In genomic region chr15:89089248-89090051, GRCm38 (mm10) we compare ENCODE assay signal across 7 mouse cellular contexts. TPM values are rescaled to one million over a fixed set of nuclear protein-coding genes. Genes with fewer than 3 reads are reported as not detected.
DNase-seq lines count a peak whose midpoint lies in the region; ATAC-seq and TF ChIP-seq lines count a peak whose summit lies in the region.

No protein-coding gene starts in this region.

- no peaks in the 10 kb centered on the region for H3K9me3 ChIP-seq in neural tube, embryonic 11.5 days (ENCODE audit: control insufficient read depth, low read length)
- no peaks in the 10 kb centered on the region for H3K9me3 ChIP-seq in forebrain, postnatal 0 days (ENCODE audit: low read length)
- no peaks in the 10 kb centered on the region for H3K9me3 ChIP-seq in midbrain, embryonic 11.5 days (ENCODE audit: control insufficient read depth, low read length)

- peak overlapping the region; percentile 97 for H3K4me3 ChIP-seq in neural tube, embryonic 11.5 days (ENCODE audit: low read depth, low read length)
- peak overlapping the region; percentile 97 for H3K4me3 ChIP-seq in forebrain, postnatal 0 days (ENCODE audit: low read depth, low read length)
- peak overlapping the region; percentile 97 for H3K4me3 ChIP-seq in midbrain, embryonic 11.5 days (ENCODE audit: low read depth, low read length)

- no peaks in the 10 kb centered on the region for H3K27me3 ChIP-seq in neural tube, embryonic 11.5 days (ENCODE audit: control insufficient read depth, insufficient read depth, low read length)
- H3K27me3 ChIP-seq in forebrain, postnatal 0 days (ENCODE audit: insufficient read depth, low read length) = no peaks in the 10 kb centered on the region
- no peaks in the 10 kb centered on the region for H3K27me3 ChIP-seq in midbrain, embryonic 11.5 days (ENCODE audit: control insufficient read depth, insufficient read depth, low read length)

- DNase-seq in neural tube, embryonic 11.5 days (ENCODE audit: low spot score) = no peak
- DNase-seq in neural tube, embryonic 10.5 days (ENCODE audit: extremely low spot score, low spot score) = no peak
- DNase-seq in brain, adult 2 months (ENCODE audit: low read depth, low spot score) = peak; percentile 46
- DNase-seq in forebrain, postnatal 0 days = peak; percentile 33
- peak; percentile 49 to 67 for DNase-seq in kidney, postnatal 36 days
- DNase-seq in midbrain, embryonic 11.5 days (ENCODE audit: low spot score, missing footprints) = no peak
- peak; percentile 35 for DNase-seq in urinary bladder, postnatal 25 days (ENCODE audit: low spot score)

- 4% methylated on average over 64 of the region's 68 CpGs for WGBS in neural tube, embryonic 11.5 days
- 2% methylated on average over 68 of the region's 68 CpGs for WGBS in forebrain, postnatal 0 days
- 3% methylated on average over 68 of the region's 68 CpGs for WGBS in midbrain, embryonic 11.5 days

- H3K4me2 ChIP-seq in neural tube, embryonic 11.5 days (ENCODE audit: low read depth) = peak overlapping the region; percentile 100
- peak overlapping the region; percentile 94 for H3K4me2 ChIP-seq in forebrain, postnatal 0 days (ENCODE audit: low read depth)
- H3K4me2 ChIP-seq in midbrain, embryonic 11.5 days = peak overlapping the region; percentile 100

- H3K27ac ChIP-seq in neural tube, embryonic 11.5 days (ENCODE audit: low read depth, low read length) = peak overlapping the region; percentile 74; the same call in 1 of the 2 replicates
- H3K27ac ChIP-seq in forebrain, postnatal 0 days (ENCODE audit: low read depth, low read length) = peak overlapping the region; percentile 84
- peak overlapping the region; percentile 40; the same call in 1 of the 2 replicates for H3K27ac ChIP-seq in midbrain, embryonic 11.5 days (ENCODE audit: low read depth, low read length)

- TF ChIP-seq CTCF in forebrain, postnatal 0 days (IDR thresholded peaks at IDR 0.05; ENCODE audit: low read depth) = no peak

- H3K4me1 ChIP-seq in neural tube, embryonic 11.5 days (ENCODE audit: control insufficient read depth, insufficient read depth, low read length) = peaks cover 7% of the 10 kb centered on the region
- H3K4me1 ChIP-seq in forebrain, postnatal 0 days (ENCODE audit: insufficient read depth) = peaks cover 8% of the 10 kb centered on the region; the same call in 1 of the 2 replicates
- peaks cover 10% of the 10 kb centered on the region for H3K4me1 ChIP-seq in midbrain, embryonic 11.5 days (ENCODE audit: control insufficient read depth, insufficient read depth, low read length)

- peak; percentile 57 for ATAC-seq in neural tube, embryonic 11.5 days (ENCODE audit: insufficient read depth, low FRiP score, low TSS enrichment)
- ATAC-seq in forebrain, postnatal 0 days = peak; percentile 67
- ATAC-seq in midbrain, embryonic 11.5 days (ENCODE audit: low FRiP score) = peak; percentile 69

- peaks cover 8% of the 10 kb centered on the region for H3K36me3 ChIP-seq in neural tube, embryonic 11.5 days (ENCODE audit: control insufficient read depth, insufficient read depth, low read length)
- H3K36me3 ChIP-seq in forebrain, postnatal 0 days (ENCODE audit: insufficient read depth) = peaks cover 35% of the 10 kb centered on the region
- peaks cover 17% of the 10 kb centered on the region for H3K36me3 ChIP-seq in midbrain, embryonic 11.5 days (ENCODE audit: control insufficient read depth, insufficient read depth, low read length)

- peak overlapping the region; percentile 92 for H3K9ac ChIP-seq in neural tube, embryonic 11.5 days (ENCODE audit: low read length)
- peak overlapping the region; percentile 88 for H3K9ac ChIP-seq in forebrain, postnatal 0 days
- H3K9ac ChIP-seq in midbrain, embryonic 11.5 days (ENCODE audit: low read length) = peak overlapping the region; percentile 92

RNA-seq across cellular contexts. Expression of gene Selenoo, which starts 0.6 kb away (rescaled TPM):
- 23.0 TPM in 2 replicates for polyA plus RNA-seq in neural tube, embryonic 11.5 days (2014; fragmentation: Nextera tagmentation; extraction: Ambion mirVana)
- 45.9 and 47.9 TPM in 2 replicates for total RNA-seq in forebrain, postnatal 0 days (2014; rRNA removed)
- polyA plus RNA-seq in forebrain, postnatal 0 days (2015; fragmentation: Nextera tagmentation; extraction: Ambion mirVana) = 19.6 and 20.7 TPM in 2 replicates
- polyA plus RNA-seq in midbrain, embryonic 11.5 days (2014; fragmentation: Nextera tagmentation; extraction: Ambion mirVana) = 20.2 and 22.3 TPM in 2 replicates

RNA-seq across cellular contexts. Expression of gene Trabd, which starts 14.5 kb away (rescaled TPM):
- 48.7 and 53.3 TPM in 2 replicates for polyA plus RNA-seq in neural tube, embryonic 11.5 days (2014; fragmentation: Nextera tagmentation; extraction: Ambion mirVana)
- 33.5 and 35.0 TPM in 2 replicates for total RNA-seq in forebrain, postnatal 0 days (2014; rRNA removed)
- 17.1 and 21.9 TPM in 2 replicates for polyA plus RNA-seq in forebrain, postnatal 0 days (2015; fragmentation: Nextera tagmentation; extraction: Ambion mirVana)
- polyA plus RNA-seq in midbrain, embryonic 11.5 days (2014; fragmentation: Nextera tagmentation; extraction: Ambion mirVana) = 40.2 and 43.2 TPM in 2 replicates

RNA-seq across cellular contexts. Expression of gene Panx2, which starts 29.9 kb away (rescaled TPM):
- polyA plus RNA-seq in neural tube, embryonic 11.5 days (2014; fragmentation: Nextera tagmentation; extraction: Ambion mirVana) = 0.45 and 0.88 TPM in 2 replicates
- total RNA-seq in forebrain, postnatal 0 days (2014; rRNA removed) = 8.1 and 10.7 TPM in 2 replicates
- polyA plus RNA-seq in forebrain, postnatal 0 days (2015; fragmentation: Nextera tagmentation; extraction: Ambion mirVana) = 4.1 and 6.3 TPM in 2 replicates
- 0.87 and 0.89 TPM in 2 replicates for polyA plus RNA-seq in midbrain, embryonic 11.5 days (2014; fragmentation: Nextera tagmentation; extraction: Ambion mirVana)

RNA-seq across cellular contexts. Expression of gene Tubgcp6, which starts 33.5 kb away (rescaled TPM):
- polyA plus RNA-seq in neural tube, embryonic 11.5 days (2014; fragmentation: Nextera tagmentation; extraction: Ambion mirVana) = 21.1 and 21.8 TPM in 2 replicates
- 24.6 and 42.4 TPM in 2 replicates for total RNA-seq in forebrain, postnatal 0 days (2014; rRNA removed)
- 7.4 and 8.8 TPM in 2 replicates for polyA plus RNA-seq in forebrain, postnatal 0 days (2015; fragmentation: Nextera tagmentation; extraction: Ambion mirVana)
- polyA plus RNA-seq in midbrain, embryonic 11.5 days (2014; fragmentation: Nextera tagmentation; extraction: Ambion mirVana) = 14.9 and 16.8 TPM in 2 replicates

RNA-seq across cellular contexts. Expression of gene Hdac10, which starts 39.0 kb away (rescaled TPM):
- polyA plus RNA-seq in neural tube, embryonic 11.5 days (2014; fragmentation: Nextera tagmentation; extraction: Ambion mirVana) = 13.0 and 13.7 TPM in 2 replicates
- 33.1 and 44.3 TPM in 2 replicates for total RNA-seq in forebrain, postnatal 0 days (2014; rRNA removed)
- 27.9 and 30.1 TPM in 2 replicates for polyA plus RNA-seq in forebrain, postnatal 0 days (2015; fragmentation: Nextera tagmentation; extraction: Ambion mirVana)
- 11.6 and 13.6 TPM in 2 replicates for polyA plus RNA-seq in midbrain, embryonic 11.5 days (2014; fragmentation: Nextera tagmentation; extraction: Ambion mirVana)

Comparison
In these comparisons a context has a peak if more than half of its experiments do, and no peak if none do; other contexts are left out.
1. DNase-seq: peak in brain, adult 2 months (single experiment), forebrain, postnatal 0 days (single experiment), kidney, postnatal 36 days (2 of 2) and urinary bladder, postnatal 25 days (single experiment); none in neural tube, embryonic 11.5 days (single experiment), neural tube, embryonic 10.5 days (single experiment) and midbrain, embryonic 11.5 days (single experiment).
2. Peak in every context shown above with its lines, with median percentiles within 50 percentile points of each other: ATAC-seq, H3K27ac ChIP-seq, H3K4me2 ChIP-seq, H3K4me3 ChIP-seq and H3K9ac ChIP-seq.